Comparison of ENCODE assay signal across 27 mouse cellular contexts in genomic region chr1:131514197-131514596, GRCm38 (mm10). TPM values are rescaled to one million over a fixed set of nuclear protein-coding genes. Genes with fewer than 3 reads are reported as not detected.
DNase-seq lines count a peak whose midpoint lies in the region; ATAC-seq and TF ChIP-seq lines count a peak whose summit lies in the region.
"Had no signal": no experiment of that assay in that cellular context is flagged by ENCODE, and none has a peak within 500 bp of the region (broad histone marks: within the 10 kb centered on the region; RNA-seq: fewer than 3 reads in every experiment).

No protein-coding gene starts in this region.

- TF ChIP-seq EP300 in ES-Bruce4 (IDR thresholded peaks at IDR 0.05; ENCODE audit: insufficient read depth, low read depth, low read length): 0 out of 2 replicates have a peak, but pooled peaks have one; percentile 26

- WGBS in kidney, adult 2 months: 58% methylated on average over 1 of the region's 1 CpGs
- WGBS in kidney, embryonic 14.5 days: 84% methylated on average over 1 of the region's 1 CpGs
- 62% methylated on average over 1 of the region's 1 CpGs for whole genome bisulfite sequencing in embryonic facial prominence, embryonic 10.5 days

- peak; percentile 38 for DNase-seq in kidney, adult 2 months
- peak; percentile 45 for DNase-seq in 3T3-L1 (ENCODE audit: low read depth, low spot score)
- DNase-seq in embryonic facial prominence, embryonic 10.5 days (ENCODE audit: low spot score): peak; percentile 14
- no peak for DNase-seq in gastrocnemius, postnatal 25 days
- DNase-seq: adrenal gland, adult 8-10 months; cerebellum, adult 11-12 months; cerebellum, postnatal 10 days; heart, postnatal 10 days; lung, postnatal 4 days; right cerebral cortex, adult 18-20 months; right cerebral cortex, postnatal 4 days; thymus, postnatal 25 days had no signal

- no peak overlapping the region for H3K4me3 ChIP-seq in kidney, adult 2 months (ENCODE audit: insufficient read depth, low read depth, low read length)
- H3K4me3 ChIP-seq in kidney, embryonic 14.5 days (ENCODE audit: low read length): no peak overlapping the region
- H3K4me3 ChIP-seq in ES-Bruce4 (ENCODE audit: low read depth, low read length): no peak overlapping the region
- H3K4me3 ChIP-seq in embryonic facial prominence, embryonic 10.5 days: no peak overlapping the region
- H3K4me3 ChIP-seq: erythroblast, embryonic 14.5 days; forebrain, embryonic 12.5 days; heart, embryonic 10.5 days; lung, embryonic 15.5 days; midbrain, embryonic 10.5 days; stomach, embryonic 15.5 days had no signal

- H3K36me3 ChIP-seq in kidney, adult 2 months (ENCODE audit: control insufficient read depth, insufficient read depth, low read length): no peaks in the 10 kb centered on the region
- no peaks in the 10 kb centered on the region for H3K36me3 ChIP-seq in kidney, embryonic 14.5 days (ENCODE audit: control insufficient read depth, insufficient read depth, low read length)
- H3K36me3 ChIP-seq in ES-Bruce4 (ENCODE audit: control insufficient read depth, insufficient read depth, low read length, poor library complexity, severe bottlenecking): 0 out of 2 replicates have a peak, but pooled peaks cover 2% of the 10 kb centered on the region
- peaks cover 9% of the 10 kb centered on the region; the same call in 1 of the 2 replicates for H3K36me3 ChIP-seq in embryonic facial prominence, embryonic 10.5 days (replicated peaks)
- H3K36me3 ChIP-seq: forebrain, embryonic 12.5 days; heart, embryonic 10.5 days; lung, embryonic 15.5 days; midbrain, embryonic 10.5 days; stomach, embryonic 15.5 days had no signal

- no peak for TF ChIP-seq POLR2A in kidney, adult 2 months (IDR thresholded peaks at IDR 0.05; ENCODE audit: low read depth, low read length)
- no peak for TF ChIP-seq POLR2A in ES-Bruce4 (IDR thresholded peaks at IDR 0.05; ENCODE audit: insufficient read depth, low read length)

- H3K9ac ChIP-seq in kidney, embryonic 14.5 days (ENCODE audit: low read depth, low read length): no peak overlapping the region
- H3K9ac ChIP-seq in ES-Bruce4 (ENCODE audit: low read depth, poor library complexity, severe bottlenecking): no peak overlapping the region
- H3K9ac ChIP-seq: forebrain, embryonic 12.5 days; liver, embryonic 14.5 days; lung, embryonic 15.5 days; stomach, embryonic 15.5 days had no signal

- no peaks in the 10 kb centered on the region for H3K9me3 ChIP-seq in kidney, embryonic 14.5 days (ENCODE audit: control insufficient read depth, low read length)
- no peaks in the 10 kb centered on the region for H3K9me3 ChIP-seq in ES-Bruce4 (replicated peaks; ENCODE audit: control insufficient read depth, insufficient read depth, low read length, poor library complexity, severe bottlenecking)
- H3K9me3 ChIP-seq in embryonic facial prominence, embryonic 10.5 days: no peaks in the 10 kb centered on the region
- H3K9me3 ChIP-seq: forebrain, embryonic 12.5 days; heart, embryonic 10.5 days; lung, embryonic 15.5 days; midbrain, embryonic 10.5 days; stomach, embryonic 15.5 days had no signal

- no peaks in the 10 kb centered on the region for H3K27me3 ChIP-seq in kidney, adult 2 months (replicated peaks; ENCODE audit: control insufficient read depth, insufficient read depth, low read length)
- no peaks in the 10 kb centered on the region for H3K27me3 ChIP-seq in kidney, embryonic 14.5 days (ENCODE audit: control insufficient read depth, insufficient read depth, low read length)
- H3K27me3 ChIP-seq in ES-Bruce4 (ENCODE audit: control insufficient read depth, insufficient read depth, low read length, poor library complexity, severe bottlenecking): no peaks in the 10 kb centered on the region
- no peaks in the 10 kb centered on the region for H3K27me3 ChIP-seq in embryonic facial prominence, embryonic 10.5 days (replicated peaks; ENCODE audit: low read depth, poor library complexity, severe bottlenecking)
- H3K27me3 ChIP-seq: forebrain, embryonic 12.5 days; lung, embryonic 15.5 days; Patski; stomach, embryonic 15.5 days had no signal

- no peak for TF ChIP-seq CTCF in kidney, adult 2 months (conservative IDR thresholded peaks at IDR 0.05; ENCODE audit: insufficient read depth, insufficient read length, low read depth, low read length)
- no peak for TF ChIP-seq CTCF in ES-Bruce4 (IDR thresholded peaks at IDR 0.05; ENCODE audit: low read depth, low read length)

- H3K27ac ChIP-seq in kidney, adult 2 months (ENCODE audit: insufficient read depth, low read depth, low read length): no peak overlapping the region
- H3K27ac ChIP-seq in kidney, embryonic 14.5 days (ENCODE audit: low read depth, low read length): no peak overlapping the region
- peak overlapping the region; percentile 76 for H3K27ac ChIP-seq in ES-Bruce4 (ENCODE audit: insufficient read depth, low read length)
- H3K27ac ChIP-seq in embryonic facial prominence, embryonic 10.5 days (replicated peaks): no peak overlapping the region
- H3K27ac ChIP-seq: forebrain, embryonic 12.5 days; heart, embryonic 10.5 days; hindbrain, postnatal 0 days; liver, embryonic 14.5 days; lung, embryonic 15.5 days; midbrain, embryonic 10.5 days; stomach, embryonic 15.5 days had no signal

- H3K4me1 ChIP-seq in kidney, adult 2 months (ENCODE audit: control insufficient read depth, insufficient read depth, low read length): peaks cover 10% of the 10 kb centered on the region; the same call in 1 of the 2 replicates
- no peaks in the 10 kb centered on the region for H3K4me1 ChIP-seq in kidney, embryonic 14.5 days (ENCODE audit: control insufficient read depth, insufficient read depth, low read length)
- peaks cover 1% of the 10 kb centered on the region for H3K4me1 ChIP-seq in ES-Bruce4 (ENCODE audit: control insufficient read depth, insufficient read depth, low read length)
- peaks cover 3% of the 10 kb centered on the region; the same call in 1 of the 2 replicates for H3K4me1 ChIP-seq in embryonic facial prominence, embryonic 10.5 days
- H3K4me1 ChIP-seq: stomach, embryonic 15.5 days had no signal

- no peak overlapping the region for H3K4me2 ChIP-seq in kidney, embryonic 14.5 days (replicated peaks; ENCODE audit: low read depth, low read length)
- H3K4me2 ChIP-seq: forebrain, embryonic 12.5 days; lung, embryonic 15.5 days; stomach, embryonic 15.5 days had no signal

- ATAC-seq in kidney, embryonic 14.5 days (ENCODE audit: low FRiP score, low TSS enrichment): no peak
- no peak for ATAC-seq in erythroblast, adult 5-6 weeks (replicated peaks; ENCODE audit: low FRiP score, poor library complexity, severe bottlenecking)
- ATAC-seq: activated CD4-positive, CD25-positive, alpha-beta regulatory T cell, adult 4 months; hindbrain, postnatal 0 days; intestine, embryonic 16.5 days; midbrain, embryonic 16.5 days; Patski had no signal

RNA-seq across cellular contexts. Expression of gene Srgap2, which starts 13.0 kb away (rescaled TPM):
- 11.3 and 13.0 TPM in 2 replicates for polyA plus RNA-seq in kidney, adult 2 months (2012; rRNA removed)
- polyA plus RNA-seq in kidney, embryonic 14.5 days (2014; fragmentation: Nextera tagmentation; extraction: Ambion mirVana): 13.2 and 20.8 TPM in 2 replicates
- 78.9 and 83.8 TPM in 2 replicates for polyA plus RNA-seq in ES-Bruce4 (2011; ENCODE audit: insufficient read depth, insufficient read length, low read depth, missing spikeins)
- 17.5 TPM in 2 replicates for polyA plus RNA-seq in embryonic facial prominence, embryonic 10.5 days (2016; fragmentation: Nextera tagmentation; extraction: Ambion mirVana)
- 10 to 100 TPM; 13.4 to 15.0 TPM for total RNA-seq in gastrocnemius, postnatal 25 days (2021)
- total RNA-seq in erythroblast, adult 5-6 weeks (2015; ENCODE audit: low replicate concordance): 16.7 and 20.7 TPM in 2 replicates
- total RNA-seq in erythroblast, adult 5-6 weeks (2017; ENCODE audit: low replicate concordance): 9.9 and 16.5 TPM in 2 replicates

RNA-seq across cellular contexts. Expression of gene Fam72a, which starts 13.5 kb away (rescaled TPM):
- polyA plus RNA-seq in kidney, adult 2 months (2012; rRNA removed): 0.05 and 0.08 TPM in 2 replicates
- 2.7 and 3.3 TPM in 2 replicates for polyA plus RNA-seq in kidney, embryonic 14.5 days (2014; fragmentation: Nextera tagmentation; extraction: Ambion mirVana)
- 6.4 and 6.6 TPM in 2 replicates for polyA plus RNA-seq in ES-Bruce4 (2011; ENCODE audit: insufficient read depth, insufficient read length, low read depth, missing spikeins)
- polyA plus RNA-seq in embryonic facial prominence, embryonic 10.5 days (2016; fragmentation: Nextera tagmentation; extraction: Ambion mirVana): 4.1 and 4.3 TPM in 2 replicates
- total RNA-seq in gastrocnemius, postnatal 25 days (2021): under 1 TPM; 0.27 to 0.33 TPM
- 3.1 TPM in 1 of 2 replicates, not detected in the other for total RNA-seq in erythroblast, adult 5-6 weeks (2015; ENCODE audit: low replicate concordance)
- 0.43 TPM in 1 of 2 replicates, not detected in the other for total RNA-seq in erythroblast, adult 5-6 weeks (2017; ENCODE audit: low replicate concordance)
- total RNA-seq: hindbrain, postnatal 0 days had no signal
